Mouse (Mus musculus) heart, postnatal 0 days (tissue): Measurements from ENCODE around the gene Brpf1. TPM values are rescaled to one million over a fixed set of nuclear protein-coding genes. Genes with fewer than 3 reads are reported as not detected.

Experiments used
- ATAC-seq: fragments of 200-750 bp; cut with Nextera tagmentation; 2 replicates; pipeline ENCODE4 v1.8.0; 2017; ENCODE audit warnings: low read depth, moderate number of reproducible peaks, moderate library complexity; ENCODE audit not compliant: insufficient read depth
- DNase-seq: peaks from one replicate; pipeline ENCODE4 v3.0.0-alpha.2; 2016; ENCODE audit warnings: low spot score
- H3K27ac ChIP-seq: fragments of 300-500 bp; sonication (generic); 2 replicates; pipeline ENCODE4 v1.5.1; 2014; ENCODE audit warnings: low read depth, mild to moderate bottlenecking
- H3K27me3 ChIP-seq: fragments of 300-500 bp; sonication (generic); 2 replicates; pipeline ENCODE4 v1.6.1; 2014; ENCODE audit warnings: low read length, mixed read lengths; ENCODE audit not compliant: control insufficient read depth, insufficient read depth
- H3K36me3 ChIP-seq: fragments of 300-500 bp; sonication (generic); replicated peaks from 2 replicates; pipeline ENCODE4 v1.6.1; 2014; ENCODE audit warnings: low read length, mixed read lengths; ENCODE audit not compliant: control insufficient read depth, insufficient read depth
- H3K4me1 ChIP-seq: fragments of 300-500 bp; sonication (generic); 2 replicates; pipeline ENCODE4 v1.6.1; 2014; ENCODE audit warnings: antibody characterized with exemption; ENCODE audit not compliant: control insufficient read depth, insufficient read depth
- H3K4me2 ChIP-seq: fragments of 300-500 bp; sonication (generic); 2 replicates; pipeline ENCODE4 v1.6.1; 2014; ENCODE audit warnings: low read depth, mild to moderate bottlenecking, low read length, moderate library complexity
- H3K4me3 ChIP-seq: fragments of 300-500 bp; sonication (generic); 2 replicates; pipeline ENCODE4 v1.5.1; 2014; ENCODE audit warnings: low read depth, low read length
- H3K9ac ChIP-seq: fragments of 300-500 bp; sonication (generic); replicated peaks from 2 replicates; pipeline ENCODE4 v1.6.1; 2014; ENCODE audit warnings: low read depth, low read length, mixed read lengths
- H3K9me3 ChIP-seq: fragments of 300-500 bp; sonication (generic); replicated peaks from 2 replicates; pipeline ENCODE4 v1.6.1; 2016; ENCODE audit warnings: low read length; ENCODE audit not compliant: control insufficient read depth
- CTCF ChIP-seq: IDR thresholded peaks from 2 replicates; pipeline ENCODE4 v1.5.1; 2016; ENCODE audit warnings: antibody characterized with exemption, control low read depth, low read depth
- EP300 ChIP-seq: IDR thresholded peaks from 2 replicates; pipeline ENCODE4 v1.6.1; 2016; ENCODE audit warnings: antibody characterized with exemption, low read depth
- WGBS: fragments of 180-500 bp; shearing (Covaris S2); extraction: QIAGEN DNeasy Blood & Tissue Kit; methylation state at CpG from one replicate; pipeline ENCODE4 v1.1.7; 2014; 5-methylcytosine and 5-hydroxymethylcytosine counted together
- polyA plus RNA-seq: library from polyadenylated mRNA; unstranded; fragments of >200 nt; fragmentation: Nextera tagmentation; extraction: Ambion mirVana; gene quantifications from 2 replicates; pipeline ENCODE4 v1.2.1, GENCODE M21; 2015
- total RNA-seq: library from RNA; depleted of rRNA; stranded (reverse); fragments of >200 nt; gene quantifications from 2 replicates; pipeline ENCODE4 v1.2.3, GENCODE M21; 2014; ENCODE audit warnings: low replicate concordance

Gene Brpf1
- total and polyA plus RNA-seq, 2 experiments from 2014 or later: 6.4 to 15.2 TPM

GRCm38 (mm10) chr6:113361476-113361875 lies 54.5 kb downstream of the Brpf1 start:
- DNase-seq: no peak
- Histone ChIP-seq H3K4me2 (no peak overlapping the region), H3K9ac (no peak overlapping the region), H3K36me3 (peaks cover 5% of the 10 kb centered on the region; the same call in 1 of the 2 replicates), H3K4me3 (no peak overlapping the region), H3K27ac (no peak overlapping the region), H3K9me3 (no peaks in the 10 kb centered on the region), H3K4me1 (no peaks in the 10 kb centered on the region), H3K27me3 (no peaks in the 10 kb centered on the region)
- no peak for ATAC-seq
- TF ChIP-seq CTCF (no peak), EP300 (no peak)
- WGBS: 72% methylated on average over 4 of the region's 4 CpGs

GRCm38 (mm10) chr6:113362241-113362640 lies 55.3 kb downstream of the Brpf1 start:
- ATAC-seq: no peak
- Histone ChIP-seq H3K4me3 (no peak overlapping the region), H3K36me3 (peaks cover 13% of the 10 kb centered on the region), H3K27ac (no peak overlapping the region), H3K4me1 (no peaks in the 10 kb centered on the region), H3K9me3 (no peaks in the 10 kb centered on the region), H3K9ac (no peak overlapping the region), H3K4me2 (no peak overlapping the region), H3K27me3 (no peaks in the 10 kb centered on the region)
- WGBS: 83% methylated on average over 1 of the region's 1 CpGs
- DNase-seq: no peak
- TF ChIP-seq CTCF (no peak), EP300 (no peak)

GRCm38 (mm10) chr6:113364518-113365135 lies 57.7 kb downstream of the Brpf1 start:
- H3K9me3 ChIP-seq: no peaks in the 10 kb centered on the region
- H3K27me3 ChIP-seq: no peaks in the 10 kb centered on the region
- no peak overlapping the region for H3K27ac ChIP-seq
- 73% methylated on average over 8 of the region's 8 CpGs for WGBS
- no peak overlapping the region for H3K4me3 ChIP-seq
- no peak for TF ChIP-seq EP300
- no peak for TF ChIP-seq CTCF
- no peaks in the 10 kb centered on the region for H3K4me1 ChIP-seq
- peaks cover 33% of the 10 kb centered on the region for H3K36me3 ChIP-seq
- no peak for DNase-seq
- no peak overlapping the region for H3K4me2 ChIP-seq
- no peak for ATAC-seq
- H3K9ac ChIP-seq: no peak overlapping the region

GRCm38 (mm10) chr6:113366639-113367038 lies 59.7 kb downstream of the Brpf1 start:
- WGBS: 88% methylated on average over 6 of the region's 6 CpGs
- no peak for ATAC-seq
- H3K36me3 ChIP-seq: peaks cover 53% of the 10 kb centered on the region

GRCm38 (mm10) chr6:113367574-113367973 lies 60.6 kb downstream of the Brpf1 start:
- no peak for TF ChIP-seq EP300
- no peak for TF ChIP-seq CTCF
- Histone ChIP-seq H3K27me3 (no peaks in the 10 kb centered on the region), H3K9me3 (no peaks in the 10 kb centered on the region), H3K4me1 (no peaks in the 10 kb centered on the region), H3K9ac (no peak overlapping the region), H3K36me3 (peaks cover 62% of the 10 kb centered on the region), H3K4me2 (no peak overlapping the region), H3K4me3 (no peak overlapping the region), H3K27ac (no peak overlapping the region)
- WGBS: 93% methylated on average over 1 of the region's 1 CpGs
- no peak for DNase-seq
- ATAC-seq: no peak

More at GRCm38 (mm10) chr6:113366639-113367038, 59.7 kb downstream of the Brpf1 start:
- H3K27ac ChIP-seq: no peak overlapping the region
- no peak for TF ChIP-seq CTCF
- TF ChIP-seq EP300: no peak
- H3K4me2 ChIP-seq: no peak overlapping the region
- no peak for DNase-seq
- H3K9ac ChIP-seq: no peak overlapping the region
- no peaks in the 10 kb centered on the region for H3K9me3 ChIP-seq
- no peaks in the 10 kb centered on the region for H3K4me1 ChIP-seq
- no peak overlapping the region for H3K4me3 ChIP-seq
- H3K27me3 ChIP-seq: no peaks in the 10 kb centered on the region

GRCm38 (mm10) chr6:113368124-113368523 lies 61.2 kb downstream of the Brpf1 start:
- no peaks in the 10 kb centered on the region for H3K9me3 ChIP-seq
- no peak overlapping the region for H3K9ac ChIP-seq
- no peak for ATAC-seq
- WGBS: 89% methylated on average over 7 of the region's 7 CpGs
- no peak for DNase-seq
- H3K27me3 ChIP-seq: no peaks in the 10 kb centered on the region
- H3K4me2 ChIP-seq: no peak overlapping the region
- H3K4me1 ChIP-seq: no peaks in the 10 kb centered on the region
- H3K27ac ChIP-seq: no peak overlapping the region
- TF ChIP-seq EP300: no peak
- no peak for TF ChIP-seq CTCF
- H3K36me3 ChIP-seq: peaks cover 68% of the 10 kb centered on the region
- H3K4me3 ChIP-seq: no peak overlapping the region
